Mouse (Mus musculus): Measurements from ENCODE around the gene Bbc3. TPM values are rescaled to one million over a fixed set of nuclear protein-coding genes. Genes with fewer than 3 reads are reported as not detected.

Gene Bbc3
- total RNA-seq, 1 experiment, result 21.9 TPM

DNA sequence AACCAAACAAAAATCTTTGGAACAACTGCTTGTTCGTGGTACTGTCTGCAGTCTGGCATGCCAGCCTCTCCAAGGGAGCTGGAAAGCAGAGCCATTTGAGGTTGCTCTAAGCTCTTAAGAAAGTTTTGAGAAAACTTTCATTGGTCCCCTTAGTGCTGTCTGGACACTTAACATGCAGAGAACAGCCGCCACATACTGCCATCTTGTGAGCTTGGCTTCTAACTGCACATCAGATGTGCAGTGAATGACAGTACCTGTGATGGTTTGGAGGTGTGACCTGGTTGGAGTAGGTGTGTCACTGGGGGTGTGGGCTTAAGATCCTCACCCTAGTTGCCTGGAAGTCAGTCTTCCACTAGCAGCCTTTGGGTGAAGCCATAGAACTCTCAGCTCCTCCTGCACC, 29.5 kb downstream of the Bbc3 start:
- H3K36me3 ChIP-seq (ENCODE audit: control insufficient read depth, insufficient read depth, low read length, poor library complexity, severe bottlenecking), result peaks cover 51% of the 10 kb centered on the region
- H3K9me3 ChIP-seq (ENCODE audit: control insufficient read depth, insufficient read depth, low read depth, low read length), result no peaks in the 10 kb centered on the region
- no peak for DNase-seq (ENCODE audit: low read depth, low spot score)
- no peak overlapping the region for H3K4me3 ChIP-seq (ENCODE audit: insufficient read depth in 1 of 2, low read depth in 1 of 2, low read length in 2 of 2, poor library complexity in 1 of 2, severe bottlenecking in 1 of 2)
- H3K4me1 ChIP-seq (ENCODE audit: control insufficient read depth in 2 of 2, insufficient read depth in 2 of 2, low read length in 2 of 2, poor library complexity in 1 of 2), result 0 out of 4 replicates have a peak, but pooled peaks cover 0 to 2% of the 10 kb centered on the region in 2 experiments
- TF ChIP-seq MAFK (IDR thresholded peaks at IDR 0.05; ENCODE audit: insufficient read depth, low read depth, low read length) (no peak), CHD2 (IDR thresholded peaks at IDR 0.05; ENCODE audit: low read depth, low read length) (no peak)
- H3K27ac ChIP-seq (ENCODE audit: insufficient read depth, low read depth, low read length, poor library complexity, severe bottlenecking), result no peak overlapping the region
- in situ Hi-C loops (cut with MboI; ENCODE audit: low sequenced_read_pairs in 2 of 2, unreplicated experiment in 2 of 2), result no loop called here
- H3K9ac ChIP-seq (ENCODE audit: insufficient read depth, low read depth, low read length, poor library complexity, severe bottlenecking), result no peak overlapping the region

DNA sequence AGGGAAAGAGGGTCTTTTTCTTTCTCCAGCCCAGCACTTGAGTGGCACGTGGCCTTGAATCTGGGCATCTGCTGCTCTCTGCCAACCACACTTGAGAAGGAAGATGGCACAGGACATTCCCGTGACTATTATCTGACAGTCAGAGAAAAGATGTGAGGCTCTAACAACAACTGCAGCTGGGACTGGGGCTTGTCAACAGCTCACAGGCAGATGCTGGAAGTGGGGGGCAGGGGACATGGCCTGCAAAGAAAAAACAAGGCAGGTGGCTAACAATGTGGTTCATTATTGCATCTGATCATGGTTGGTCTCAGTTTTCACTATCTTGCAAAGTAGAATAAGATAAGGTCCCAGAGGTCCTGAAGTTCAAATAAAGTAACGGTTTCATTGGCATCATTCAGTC, 36.4 kb downstream of the Bbc3 start:
- no peak overlapping the region for H3K27ac ChIP-seq (ENCODE audit: insufficient read depth, low read depth, low read length, poor library complexity, severe bottlenecking)
- no peak overlapping the region for H3K4me3 ChIP-seq (ENCODE audit: insufficient read depth in 1 of 2, low read depth in 1 of 2, low read length in 2 of 2, poor library complexity in 1 of 2, severe bottlenecking in 1 of 2)
- in situ Hi-C loops (cut with MboI; ENCODE audit: low sequenced_read_pairs in 2 of 2, unreplicated experiment in 2 of 2), result no loop called here
- TF ChIP-seq CHD2 (IDR thresholded peaks at IDR 0.05; ENCODE audit: low read depth, low read length) (no peak), ZNF384 (IDR thresholded peaks at IDR 0.05; ENCODE audit: low read depth, low read length) (no peak), MAFK (IDR thresholded peaks at IDR 0.05; ENCODE audit: insufficient read depth, low read depth, low read length) (no peak), HCFC1 (IDR thresholded peaks at IDR 0.05; ENCODE audit: borderline replicate concordance, insufficient read depth, low read length) (no peak), ZC3H11A (IDR thresholded peaks at IDR 0.05; ENCODE audit: borderline replicate concordance, low read depth, low read length) (no peak)
- H3K36me3 ChIP-seq (ENCODE audit: control insufficient read depth, insufficient read depth, low read length, poor library complexity, severe bottlenecking), result peaks cover 35% of the 10 kb centered on the region
- no peaks in the 10 kb centered on the region for H3K9me3 ChIP-seq (ENCODE audit: control insufficient read depth, insufficient read depth, low read depth, low read length)
- no peak overlapping the region for H3K9ac ChIP-seq (ENCODE audit: insufficient read depth, low read depth, low read length, poor library complexity, severe bottlenecking)
- no peak for DNase-seq (ENCODE audit: low read depth, low spot score)
- H3K4me1 ChIP-seq (ENCODE audit: control insufficient read depth in 2 of 2, insufficient read depth in 2 of 2, low read length in 2 of 2, poor library complexity in 1 of 2), result no peaks in the 10 kb centered on the region

DNA sequence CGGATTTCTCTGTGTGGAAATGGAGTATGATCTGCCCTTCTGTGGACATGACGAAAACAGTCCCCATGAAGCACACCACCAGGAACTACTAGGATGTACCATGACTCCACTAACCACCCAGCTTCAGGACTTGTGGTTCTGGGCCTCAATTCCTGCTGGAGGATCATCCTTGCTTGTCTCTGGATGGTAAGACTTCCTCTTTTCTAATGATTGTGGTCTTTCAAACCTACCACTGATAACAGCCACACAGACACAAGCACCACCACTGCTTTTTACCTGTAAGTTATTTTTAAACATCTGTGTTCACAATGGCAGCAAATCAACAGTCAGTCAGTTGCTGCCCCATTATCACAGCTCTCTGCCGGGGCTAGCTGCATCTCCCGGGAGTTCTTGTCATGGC, 37.1 kb downstream of the Bbc3 start:
- no peak overlapping the region for H3K27ac ChIP-seq (ENCODE audit: insufficient read depth, low read depth, low read length, poor library complexity, severe bottlenecking)
- H3K4me1 ChIP-seq (ENCODE audit: control insufficient read depth in 2 of 2, insufficient read depth in 2 of 2, low read length in 2 of 2, poor library complexity in 1 of 2), result no peaks in the 10 kb centered on the region
- H3K36me3 ChIP-seq (ENCODE audit: control insufficient read depth, insufficient read depth, low read length, poor library complexity, severe bottlenecking), result peaks cover 39% of the 10 kb centered on the region
- H3K4me3 ChIP-seq (ENCODE audit: insufficient read depth in 1 of 2, low read depth in 1 of 2, low read length in 2 of 2, poor library complexity in 1 of 2, severe bottlenecking in 1 of 2), result no peak overlapping the region
- in situ Hi-C loops (cut with MboI; ENCODE audit: low sequenced_read_pairs in 2 of 2, unreplicated experiment in 2 of 2), result no loop called here
- no peaks in the 10 kb centered on the region for H3K9me3 ChIP-seq (ENCODE audit: control insufficient read depth, insufficient read depth, low read depth, low read length)
- TF ChIP-seq HCFC1 (IDR thresholded peaks at IDR 0.05; ENCODE audit: borderline replicate concordance, insufficient read depth, low read length) (no peak), ZNF384 (IDR thresholded peaks at IDR 0.05; ENCODE audit: low read depth, low read length) (no peak), CHD2 (IDR thresholded peaks at IDR 0.05; ENCODE audit: low read depth, low read length) (no peak), ZC3H11A (IDR thresholded peaks at IDR 0.05; ENCODE audit: borderline replicate concordance, low read depth, low read length) (no peak), MAFK (IDR thresholded peaks at IDR 0.05; ENCODE audit: insufficient read depth, low read depth, low read length) (no peak)
- no peak overlapping the region for H3K9ac ChIP-seq (ENCODE audit: insufficient read depth, low read depth, low read length, poor library complexity, severe bottlenecking)
- no peak for DNase-seq (ENCODE audit: low read depth, low spot score)

DNA sequence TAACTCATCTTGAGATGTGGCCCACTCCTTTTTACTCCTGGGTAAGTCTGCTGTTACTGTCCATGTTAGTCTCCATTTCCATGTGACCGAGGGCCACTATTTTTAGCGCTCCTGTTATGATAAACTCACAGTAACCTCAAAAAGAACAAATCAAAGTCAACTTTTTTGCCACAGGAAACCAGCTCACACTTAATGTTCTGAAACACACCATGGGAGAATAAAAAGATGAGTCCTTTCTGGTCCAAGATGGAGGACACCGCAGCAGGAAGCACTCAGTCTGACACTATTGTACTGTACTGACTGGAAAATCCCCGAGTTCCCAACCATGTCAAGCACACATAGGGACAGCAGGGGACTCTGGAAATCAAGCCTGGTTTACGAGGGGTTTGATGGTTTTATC, 41.8 kb downstream of the Bbc3 start:
- Histone ChIP-seq H3K9me3 (ENCODE audit: control insufficient read depth, insufficient read depth, low read depth, low read length) (no peaks in the 10 kb centered on the region), H3K4me1 (ENCODE audit: control insufficient read depth in 2 of 2, insufficient read depth in 2 of 2, low read length in 2 of 2, poor library complexity in 1 of 2) (no peaks in the 10 kb centered on the region), H3K9ac (ENCODE audit: insufficient read depth, low read depth, low read length, poor library complexity, severe bottlenecking) (no peak overlapping the region), H3K27ac (ENCODE audit: insufficient read depth, low read depth, low read length, poor library complexity, severe bottlenecking) (no peak overlapping the region), H3K36me3 (ENCODE audit: control insufficient read depth, insufficient read depth, low read length, poor library complexity, severe bottlenecking) (peaks cover 37% of the 10 kb centered on the region), H3K4me3 (ENCODE audit: insufficient read depth in 1 of 2, low read depth in 1 of 2, low read length in 2 of 2, poor library complexity in 1 of 2, severe bottlenecking in 1 of 2) (no peak overlapping the region)
- no peak for DNase-seq (ENCODE audit: low read depth, low spot score)
- no peak for TF ChIP-seq HCFC1 (IDR thresholded peaks at IDR 0.05; ENCODE audit: borderline replicate concordance, insufficient read depth, low read length)
- TF ChIP-seq ZNF384 (IDR thresholded peaks at IDR 0.05; ENCODE audit: low read depth, low read length), result no peak
- TF ChIP-seq CHD2 (IDR thresholded peaks at IDR 0.05; ENCODE audit: low read depth, low read length), result no peak
- no peak for TF ChIP-seq ZC3H11A (IDR thresholded peaks at IDR 0.05; ENCODE audit: borderline replicate concordance, low read depth, low read length)
- no peak for TF ChIP-seq MAFK (IDR thresholded peaks at IDR 0.05; ENCODE audit: insufficient read depth, low read depth, low read length)
- in situ Hi-C loops (cut with MboI; ENCODE audit: low sequenced_read_pairs in 2 of 2, unreplicated experiment in 2 of 2), result no loop called here

DNA sequence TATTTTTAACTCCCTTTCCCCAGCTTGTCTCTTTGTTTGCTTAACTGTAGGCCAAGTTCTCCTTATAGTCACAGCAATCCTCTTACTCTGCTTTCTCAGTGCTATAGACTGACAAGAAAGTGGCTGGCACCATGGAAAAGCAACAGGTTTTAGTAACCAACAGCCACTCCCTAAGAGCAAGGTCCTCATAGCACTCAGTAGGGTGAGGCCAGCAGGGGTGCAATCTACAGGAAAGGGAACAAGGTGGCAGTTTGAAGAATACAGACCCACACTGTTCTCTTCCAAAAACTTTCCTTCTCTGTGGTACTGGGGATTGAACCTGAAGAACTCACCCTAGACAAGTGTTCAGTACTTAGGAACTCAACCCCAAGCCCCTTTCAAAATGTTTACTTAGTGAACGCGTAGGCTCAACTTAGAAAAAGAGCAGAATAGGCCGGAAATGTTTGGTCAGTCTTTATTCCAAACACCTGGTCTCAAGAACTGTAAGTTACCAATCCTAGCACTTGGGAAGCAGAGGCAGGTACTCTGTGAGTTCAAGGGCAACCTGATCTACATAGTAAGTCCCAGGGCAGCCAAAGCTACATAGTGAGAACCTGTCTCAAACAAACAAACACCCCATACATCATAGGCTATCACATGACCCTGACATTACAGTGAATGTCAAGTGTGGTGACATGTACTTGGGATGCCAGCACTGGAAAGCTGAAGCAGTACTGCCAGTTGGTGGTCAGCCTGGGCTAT, 47.8 kb downstream of the Bbc3 start:
- Histone ChIP-seq H3K4me3 (ENCODE audit: insufficient read depth in 1 of 2, low read depth in 1 of 2, low read length in 2 of 2, poor library complexity in 1 of 2, severe bottlenecking in 1 of 2) (no peak overlapping the region), H3K36me3 (ENCODE audit: control insufficient read depth, insufficient read depth, low read length, poor library complexity, severe bottlenecking) (peaks cover 47% of the 10 kb centered on the region), H3K4me1 (ENCODE audit: control insufficient read depth in 2 of 2, insufficient read depth in 2 of 2, low read length in 2 of 2, poor library complexity in 1 of 2) (no peaks in the 10 kb centered on the region), H3K9me3 (ENCODE audit: control insufficient read depth, insufficient read depth, low read depth, low read length) (no peaks in the 10 kb centered on the region), H3K9ac (ENCODE audit: insufficient read depth, low read depth, low read length, poor library complexity, severe bottlenecking) (no peak overlapping the region), H3K27ac (ENCODE audit: insufficient read depth, low read depth, low read length, poor library complexity, severe bottlenecking) (no peak overlapping the region)
- no peak for TF ChIP-seq MAFK (IDR thresholded peaks at IDR 0.05; ENCODE audit: insufficient read depth, low read depth, low read length)
- TF ChIP-seq HCFC1 (IDR thresholded peaks at IDR 0.05; ENCODE audit: borderline replicate concordance, insufficient read depth, low read length), result no peak
- TF ChIP-seq ZNF384 (IDR thresholded peaks at IDR 0.05; ENCODE audit: low read depth, low read length), result no peak
- no peak for TF ChIP-seq ZC3H11A (IDR thresholded peaks at IDR 0.05; ENCODE audit: borderline replicate concordance, low read depth, low read length)
- TF ChIP-seq CHD2 (IDR thresholded peaks at IDR 0.05; ENCODE audit: low read depth, low read length), result no peak
- in situ Hi-C loops (cut with MboI; ENCODE audit: low sequenced_read_pairs in 2 of 2, unreplicated experiment in 2 of 2), result no loop called here
- DNase-seq (ENCODE audit: low read depth, low spot score), result no peak

Data from ES-E14 (cell line).